Mouse (Mus musculus): ENCODE results near the gene Gm20388. TPM values are rescaled to one million over a fixed set of nuclear protein-coding genes. Genes with fewer than 3 reads are reported as not detected.

The Gm20388 gene
- polyA plus RNA-seq, 1 experiment from 2014 or later, result 8.3 TPM

DNA sequence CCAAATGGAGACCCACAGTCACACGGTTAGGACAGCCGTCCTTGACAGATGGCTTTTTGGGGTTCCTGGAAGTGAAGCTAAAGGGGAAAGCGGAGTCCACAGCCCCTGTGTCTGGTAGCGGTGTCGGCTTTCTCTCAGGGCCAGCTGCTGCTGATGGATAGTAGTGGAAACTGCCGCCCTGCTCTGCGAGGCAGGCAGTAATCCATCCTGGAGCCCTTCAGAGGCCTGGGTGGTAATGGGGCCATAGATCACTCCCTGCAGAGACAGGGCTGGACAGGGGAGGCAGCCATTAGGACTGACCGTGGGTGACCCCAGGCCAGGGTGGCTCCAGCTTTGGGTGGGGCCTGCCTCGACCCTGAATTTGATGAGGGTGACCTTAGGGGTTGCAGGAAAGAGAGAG is 463.9 kb downstream of the Gm20388 start:
- peak overlapping the region; percentile 54; the same call in 1 of the 2 replicates for H3K27ac ChIP-seq (ENCODE audit: low read depth)
- ATAC-seq (replicated peaks; ENCODE audit: low FRiP score, low TSS enrichment, low read depth) (peak; percentile 38; the same call in 1 of the 2 replicates), DNase-seq (ENCODE audit: low spot score) (no peak)
- no peaks in the 10 kb centered on the region for H3K27me3 ChIP-seq (replicated peaks; ENCODE audit: control insufficient read depth, insufficient read depth, low read length)
- H3K36me3 ChIP-seq (ENCODE audit: control insufficient read depth, insufficient read depth, low read length), result no peaks in the 10 kb centered on the region
- 15% methylated on average over 9 of the region's 9 CpGs for WGBS
- no peaks in the 10 kb centered on the region for H3K9me3 ChIP-seq (ENCODE audit: control insufficient read depth, low read length)
- no peak overlapping the region for H3K4me2 ChIP-seq (ENCODE audit: low read length)
- H3K4me3 ChIP-seq (ENCODE audit: low read depth, low read length), result no peak overlapping the region
- peaks cover 47% of the 10 kb centered on the region for H3K4me1 ChIP-seq (replicated peaks; ENCODE audit: control insufficient read depth, insufficient read depth, low read length)
- H3K9ac ChIP-seq (ENCODE audit: low read length), result no peak overlapping the region

DNA sequence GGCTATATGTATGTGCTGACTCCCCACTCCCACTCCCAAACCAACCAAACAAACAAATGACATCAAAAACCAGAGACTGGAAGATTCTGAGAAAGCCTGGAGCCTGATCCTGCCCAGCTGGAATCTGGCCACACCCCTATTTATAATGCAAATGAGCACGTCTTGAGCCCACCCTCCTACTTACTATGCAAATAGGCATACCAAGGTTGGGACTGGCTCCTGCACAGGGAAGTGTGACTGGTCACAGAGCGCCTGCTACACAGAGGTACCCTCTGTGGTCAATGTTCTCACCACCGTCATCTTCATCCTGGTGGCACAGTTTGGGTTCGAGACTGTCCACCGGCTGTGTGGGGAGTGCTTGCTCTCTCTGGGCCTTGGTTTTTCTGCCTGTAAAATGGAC is 464.5 kb downstream of the Gm20388 start:
- Histone ChIP-seq H3K27me3 (replicated peaks; ENCODE audit: control insufficient read depth, insufficient read depth, low read length) (no peaks in the 10 kb centered on the region), H3K27ac (ENCODE audit: low read depth) (no peak overlapping the region), H3K4me1 (replicated peaks; ENCODE audit: control insufficient read depth, insufficient read depth, low read length) (peaks cover 43% of the 10 kb centered on the region), H3K9ac (ENCODE audit: low read length) (no peak overlapping the region), H3K36me3 (ENCODE audit: control insufficient read depth, insufficient read depth, low read length) (no peaks in the 10 kb centered on the region), H3K9me3 (ENCODE audit: control insufficient read depth, low read length) (no peaks in the 10 kb centered on the region), H3K4me2 (ENCODE audit: low read length) (no peak overlapping the region), H3K4me3 (ENCODE audit: low read depth, low read length) (no peak overlapping the region)
- DNase-seq (ENCODE audit: low spot score) (no peak), ATAC-seq (replicated peaks; ENCODE audit: low FRiP score, low TSS enrichment, low read depth) (no peak; the same call in 1 of the 2 replicates)
- WGBS, result 38% methylated on average over 5 of the region's 5 CpGs

GRCm38 (mm10) chr8:120376215-120376614 is 465.6 kb downstream of the Gm20388 start:
- no peak overlapping the region for H3K4me3 ChIP-seq (ENCODE audit: low read depth, low read length)
- H3K4me1 ChIP-seq (replicated peaks; ENCODE audit: control insufficient read depth, insufficient read depth, low read length), result peaks cover 43% of the 10 kb centered on the region
- no peaks in the 10 kb centered on the region for H3K27me3 ChIP-seq (replicated peaks; ENCODE audit: control insufficient read depth, insufficient read depth, low read length)
- DNase-seq (ENCODE audit: low spot score) (no peak), ATAC-seq (replicated peaks; ENCODE audit: low FRiP score, low TSS enrichment, low read depth) (no peak)
- no peak overlapping the region for H3K4me2 ChIP-seq (ENCODE audit: low read length)
- 79% methylated on average over 4 of the region's 4 CpGs for WGBS
- H3K27ac ChIP-seq (ENCODE audit: low read depth), result no peak overlapping the region
- H3K9ac ChIP-seq (ENCODE audit: low read length), result no peak overlapping the region
- no peaks in the 10 kb centered on the region for H3K36me3 ChIP-seq (ENCODE audit: control insufficient read depth, insufficient read depth, low read length)
- H3K9me3 ChIP-seq (ENCODE audit: control insufficient read depth, low read length), result no peaks in the 10 kb centered on the region

DNA sequence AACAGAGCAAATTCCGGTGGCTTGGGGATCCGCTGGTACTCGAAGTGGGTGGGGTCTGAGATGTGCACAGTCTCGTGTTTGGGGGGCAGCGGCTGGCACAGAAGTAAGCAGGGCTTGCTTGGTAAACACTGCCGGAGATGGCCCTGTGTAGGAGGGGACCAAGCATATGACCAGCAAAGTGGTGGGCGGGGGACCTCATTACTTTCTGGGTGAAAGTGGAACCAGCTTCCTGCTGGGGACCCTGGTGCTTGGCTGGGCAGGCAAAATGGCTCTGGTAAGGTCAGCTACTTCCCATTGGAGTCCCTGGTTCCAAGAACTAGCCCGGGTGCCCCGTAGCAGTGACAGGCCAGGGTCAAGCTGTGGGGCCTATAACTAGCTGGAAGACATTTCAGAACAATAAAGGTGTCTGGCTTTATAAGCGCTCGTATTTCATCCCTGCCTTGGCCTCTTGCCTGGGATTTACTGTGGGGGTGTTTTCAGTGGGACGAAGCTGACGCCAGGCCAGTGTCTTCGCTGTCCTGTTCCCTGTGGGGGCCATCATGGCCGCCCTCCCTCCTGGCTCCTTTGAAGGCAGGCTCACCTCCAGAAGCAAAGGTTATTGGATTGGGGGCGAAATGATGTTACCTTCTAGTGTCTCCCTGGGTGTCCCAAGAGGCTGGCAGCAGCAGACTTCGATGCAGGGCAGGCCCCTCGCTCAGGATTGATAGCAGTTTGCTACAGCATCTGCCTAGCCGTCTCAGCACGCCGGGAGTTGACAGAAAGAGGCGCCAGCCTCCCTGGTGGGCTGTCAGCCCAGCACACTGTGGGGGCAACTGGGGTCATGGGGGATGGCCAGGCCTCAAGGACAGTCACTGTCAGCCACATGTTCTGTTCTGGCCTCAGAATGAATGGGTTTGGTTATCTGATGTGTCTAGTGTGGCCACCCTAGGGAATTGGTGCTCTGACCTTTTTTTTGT is 466.5 kb downstream of the Gm20388 start:
- Histone ChIP-seq H3K27ac (ENCODE audit: low read depth) (no peak overlapping the region), H3K9me3 (ENCODE audit: control insufficient read depth, low read length) (no peaks in the 10 kb centered on the region), H3K4me2 (ENCODE audit: low read length) (no peak overlapping the region), H3K4me3 (ENCODE audit: low read depth, low read length) (no peak overlapping the region), H3K4me1 (replicated peaks; ENCODE audit: control insufficient read depth, insufficient read depth, low read length) (peaks cover 44% of the 10 kb centered on the region), H3K27me3 (replicated peaks; ENCODE audit: control insufficient read depth, insufficient read depth, low read length) (no peaks in the 10 kb centered on the region), H3K9ac (ENCODE audit: low read length) (no peak overlapping the region), H3K36me3 (ENCODE audit: control insufficient read depth, insufficient read depth, low read length) (no peaks in the 10 kb centered on the region)
- no peak for DNase-seq (ENCODE audit: low spot score)
- WGBS, result 37% methylated on average over 22 of the region's 22 CpGs
- no peak for ATAC-seq (replicated peaks; ENCODE audit: low FRiP score, low TSS enrichment, low read depth)

DNA sequence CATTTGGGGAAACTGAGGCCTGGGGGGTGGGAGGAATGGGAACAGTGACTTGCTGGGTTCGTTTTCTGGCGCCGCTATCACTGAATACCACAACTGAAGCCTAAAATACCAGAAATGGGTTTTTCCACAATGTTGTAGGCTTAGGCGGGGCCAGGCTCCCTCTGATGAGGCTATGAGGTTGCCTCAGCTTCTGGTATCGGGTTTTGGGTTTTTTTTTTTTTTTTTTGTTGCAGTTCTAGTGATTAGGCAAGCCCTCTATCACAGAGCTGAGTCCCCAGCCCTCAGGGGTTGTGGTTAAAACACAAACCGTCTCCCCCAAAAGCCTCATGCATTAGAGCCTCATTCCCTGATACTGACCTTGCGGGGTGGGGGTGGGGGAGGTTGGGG is 467.2 kb downstream of the Gm20388 start:
- 65% methylated on average over 7 of the region's 7 CpGs for WGBS
- Histone ChIP-seq H3K4me1 (replicated peaks; ENCODE audit: control insufficient read depth, insufficient read depth, low read length) (peaks cover 50% of the 10 kb centered on the region), H3K9ac (ENCODE audit: low read length) (no peak overlapping the region), H3K27me3 (replicated peaks; ENCODE audit: control insufficient read depth, insufficient read depth, low read length) (no peaks in the 10 kb centered on the region), H3K36me3 (ENCODE audit: control insufficient read depth, insufficient read depth, low read length) (no peaks in the 10 kb centered on the region), H3K4me3 (ENCODE audit: low read depth, low read length) (no peak overlapping the region), H3K4me2 (ENCODE audit: low read length) (no peak overlapping the region), H3K9me3 (ENCODE audit: control insufficient read depth, low read length) (no peaks in the 10 kb centered on the region), H3K27ac (ENCODE audit: low read depth) (no peak overlapping the region)
- DNase-seq (ENCODE audit: low spot score) (no peak), ATAC-seq (replicated peaks; ENCODE audit: low FRiP score, low TSS enrichment, low read depth) (no peak)

GRCm38 (mm10) chr8:120378306-120378705 is 467.7 kb downstream of the Gm20388 start:
- Histone ChIP-seq H3K4me3 (ENCODE audit: low read depth, low read length) (no peak overlapping the region), H3K4me2 (ENCODE audit: low read length) (no peak overlapping the region), H3K9ac (ENCODE audit: low read length) (no peak overlapping the region), H3K9me3 (ENCODE audit: control insufficient read depth, low read length) (no peaks in the 10 kb centered on the region), H3K27ac (ENCODE audit: low read depth) (no peak overlapping the region), H3K36me3 (ENCODE audit: control insufficient read depth, insufficient read depth, low read length) (no peaks in the 10 kb centered on the region), H3K4me1 (replicated peaks; ENCODE audit: control insufficient read depth, insufficient read depth, low read length) (peaks cover 56% of the 10 kb centered on the region), H3K27me3 (replicated peaks; ENCODE audit: control insufficient read depth, insufficient read depth, low read length) (no peaks in the 10 kb centered on the region)
- DNase-seq (ENCODE audit: low spot score), result no peak
- 51% methylated on average over 16 of the region's 16 CpGs for WGBS
- ATAC-seq (replicated peaks; ENCODE audit: low FRiP score, low TSS enrichment, low read depth), result no peak

DNA sequence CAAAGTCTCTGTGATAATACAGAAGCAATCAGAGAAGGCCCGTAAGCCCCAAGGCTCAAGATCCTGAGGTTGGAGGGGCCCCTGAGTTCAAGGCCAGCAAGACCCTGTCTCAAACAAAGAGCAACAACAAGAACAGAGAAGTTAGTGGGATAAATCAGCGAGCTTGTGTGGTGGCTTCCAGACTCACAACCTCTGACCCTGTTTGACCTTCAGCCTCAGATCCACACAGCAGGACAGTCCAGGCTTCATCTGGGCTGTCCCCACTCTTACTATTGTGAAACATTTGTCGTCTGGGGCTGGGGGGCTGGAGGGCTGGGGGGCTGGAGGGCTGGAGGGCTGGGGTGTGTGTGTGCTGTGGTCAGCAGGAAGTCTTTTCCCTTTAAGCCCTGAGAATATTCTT is 468.4 kb downstream of the Gm20388 start:
- DNase-seq (ENCODE audit: low spot score) (no peak), ATAC-seq (replicated peaks; ENCODE audit: low FRiP score, low TSS enrichment, low read depth) (no peak)
- Histone ChIP-seq H3K36me3 (ENCODE audit: control insufficient read depth, insufficient read depth, low read length) (no peaks in the 10 kb centered on the region), H3K4me3 (ENCODE audit: low read depth, low read length) (no peak overlapping the region), H3K4me2 (ENCODE audit: low read length) (no peak overlapping the region), H3K9me3 (ENCODE audit: control insufficient read depth, low read length) (no peaks in the 10 kb centered on the region), H3K4me1 (replicated peaks; ENCODE audit: control insufficient read depth, insufficient read depth, low read length) (peaks cover 59% of the 10 kb centered on the region), H3K9ac (ENCODE audit: low read length) (no peak overlapping the region), H3K27me3 (replicated peaks; ENCODE audit: control insufficient read depth, insufficient read depth, low read length) (no peaks in the 10 kb centered on the region), H3K27ac (ENCODE audit: low read depth) (no peak overlapping the region)
- 49% methylated on average over 3 of the region's 3 CpGs for WGBS

DNA sequence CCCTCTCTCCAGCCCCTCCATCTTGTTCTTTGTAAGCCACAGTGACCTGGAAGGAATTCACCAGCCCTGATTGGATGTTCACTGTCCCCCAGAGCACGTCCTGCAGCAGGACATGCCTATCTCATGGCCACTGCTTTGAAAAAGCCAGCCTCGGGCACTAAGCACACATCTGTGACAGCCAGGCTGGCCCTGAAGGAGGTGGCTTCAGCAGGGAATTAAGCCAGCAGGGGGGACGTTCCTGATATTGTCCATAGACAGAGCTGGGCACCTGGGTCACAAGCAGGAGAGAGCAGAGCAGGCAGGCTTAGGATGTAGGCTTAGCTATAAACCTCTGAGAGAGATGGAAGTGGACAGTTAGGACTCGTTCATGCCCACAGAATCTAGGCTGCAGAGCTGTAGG is 471.2 kb downstream of the Gm20388 start:
- H3K4me1 ChIP-seq (replicated peaks; ENCODE audit: control insufficient read depth, insufficient read depth, low read length), result peaks cover 37% of the 10 kb centered on the region
- H3K4me3 ChIP-seq (ENCODE audit: low read depth, low read length), result no peak overlapping the region
- DNase-seq (ENCODE audit: low spot score) (no peak), ATAC-seq (replicated peaks; ENCODE audit: low FRiP score, low TSS enrichment, low read depth) (no peak)
- no peaks in the 10 kb centered on the region for H3K9me3 ChIP-seq (ENCODE audit: control insufficient read depth, low read length)
- H3K27ac ChIP-seq (ENCODE audit: low read depth), result no peak overlapping the region
- WGBS, result 63% methylated on average over 4 of the region's 4 CpGs
- H3K4me2 ChIP-seq (ENCODE audit: low read length), result no peak overlapping the region
- H3K36me3 ChIP-seq (ENCODE audit: control insufficient read depth, insufficient read depth, low read length), result no peaks in the 10 kb centered on the region
- no peak overlapping the region for H3K9ac ChIP-seq (ENCODE audit: low read length)
- no peaks in the 10 kb centered on the region for H3K27me3 ChIP-seq (replicated peaks; ENCODE audit: control insufficient read depth, insufficient read depth, low read length)
